In the genomic region with DNA sequence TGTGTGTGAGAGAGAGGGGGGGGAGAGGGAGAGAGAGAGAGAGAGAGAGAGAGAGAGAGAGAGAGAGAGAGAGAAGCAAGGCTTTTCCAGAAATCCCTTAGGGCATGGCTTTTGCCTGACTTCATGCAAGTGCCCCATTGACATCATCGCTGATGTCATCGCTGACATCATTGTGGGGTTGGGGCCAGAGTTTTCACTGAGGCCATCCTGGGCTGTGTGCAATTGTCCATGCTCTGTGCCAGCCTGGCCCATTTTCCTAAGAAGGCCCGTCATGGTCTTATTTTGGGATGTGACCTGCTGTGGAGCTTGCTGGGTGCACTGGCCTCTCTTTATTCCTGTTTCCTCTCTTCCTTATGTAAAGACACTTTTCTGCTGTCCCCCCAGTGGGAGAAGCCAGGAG, we compare ENCODE assay signal across 16 mouse cellular contexts.
DNase-seq lines count a peak whose midpoint lies in the region; TF ChIP-seq lines count a peak whose summit lies in the region.
"Had no signal": no experiment of that assay in that cellular context is flagged by ENCODE, and none has a peak within 500 bp of the region (broad histone marks: within the 10 kb centered on the region; RNA-seq: fewer than 3 reads in every experiment).

No protein-coding gene starts in this region.

- no peak overlapping the region for H3K27ac ChIP-seq in cerebellum, adult 2 months (ENCODE audit: insufficient read depth, low read length)
- no peak overlapping the region for H3K27ac ChIP-seq in gastrocnemius, adult 2 months
- H3K27ac ChIP-seq: embryonic facial prominence, embryonic 12.5 days; forebrain, embryonic 15.5 days; heart, embryonic 13.5 days; hindbrain, embryonic 13.5 days; hindbrain, postnatal 0 days had no signal

- peaks cover 19% of the 10 kb centered on the region for H3K4me1 ChIP-seq in cerebellum, adult 2 months (ENCODE audit: control insufficient read depth, insufficient read depth, low read length)
- H3K4me1 ChIP-seq: embryonic facial prominence, embryonic 12.5 days had no signal

- DNase-seq in cerebellum, adult 2 months, result peak; percentile 71 to 73
- DNase-seq in cerebellum, adult 9-10 months, result no peak
- peak; percentile 59 for DNase-seq in gastrocnemius, adult 2 months
- no peak for DNase-seq in gastrocnemius, postnatal 10 days
- DNase-seq in 3T3-L1 (ENCODE audit: low read depth, low spot score) (peak; percentile 15), NIH3T3 (ENCODE audit: low read depth) (peak; percentile 48)
- no peak for DNase-seq in urinary bladder, postnatal 4 days (ENCODE audit: low spot score in 2 of 2)
- no peak for DNase-seq in thymus, postnatal 36 days
- DNase-seq: adrenal gland, postnatal 14 days; kidney, adult 18-20 months; kidney, postnatal 10 days had no signal

- no peak for TF ChIP-seq POLR2A in cerebellum, adult 2 months (IDR thresholded peaks at IDR 0.05; ENCODE audit: borderline replicate concordance, insufficient read depth, low read length)

- TF ChIP-seq CTCF in cerebellum, adult 2 months (IDR thresholded peaks at IDR 0.05; ENCODE audit: borderline replicate concordance, insufficient read depth, low read depth, low read length), result no peak
- no peak for TF ChIP-seq CTCF in gastrocnemius, adult 2 months (IDR thresholded peaks at IDR 0.05)

- intact Hi-C loops in gastrocnemius, adult 2 months (cut with DNase I), result no loop called here

- H3K27me3 ChIP-seq in cerebellum, adult 2 months (ENCODE audit: control insufficient read depth, insufficient read depth, low read length), result no peaks in the 10 kb centered on the region
- H3K27me3 ChIP-seq: embryonic facial prominence, embryonic 12.5 days; forebrain, embryonic 15.5 days; hindbrain, embryonic 13.5 days had no signal

- WGBS in cerebellum, adult 2 months, result 62% methylated on average over 3 of the region's 3 CpGs

- no peak overlapping the region for H3K4me3 ChIP-seq in cerebellum, adult 2 months (replicated peaks; ENCODE audit: insufficient read depth, low read depth, low read length)
- no peak overlapping the region for H3K4me3 ChIP-seq in gastrocnemius, adult 2 months
- H3K4me3 ChIP-seq: embryonic facial prominence, embryonic 12.5 days; forebrain, embryonic 15.5 days; heart, embryonic 13.5 days; hindbrain, embryonic 13.5 days had no signal

Comparison
In these comparisons a context has a peak if more than half of its experiments do, and no peak if none do; other contexts are left out.
1. DNase-seq: peak in cerebellum, adult 2 months (2 of 2), gastrocnemius, adult 2 months (single experiment), 3T3-L1 (single experiment) and NIH3T3 (single experiment); none in cerebellum, adult 9-10 months (single experiment), gastrocnemius, postnatal 10 days (single experiment), urinary bladder, postnatal 4 days (0 of 2) and thymus, postnatal 36 days (0 of 2).